Mouse (Mus musculus) intestine, embryonic 16.5 days (tissue): ENCODE results near the gene Nphs1. TPM values are rescaled to one million over a fixed set of nuclear protein-coding genes. Genes with fewer than 3 reads are reported as not detected.

Source experiments
- ATAC-seq: fragments of 200-750 bp; cut with Nextera tagmentation; 2 replicates; pipeline ENCODE4 v1.8.0; 2017; ENCODE audit warnings: moderate TSS enrichment, moderate library complexity
- H3K27ac ChIP-seq: fragments of 300-500 bp; sonication (generic); 2 replicates; pipeline ENCODE4 v1.5.1; 2014; ENCODE audit warnings: mild to moderate bottlenecking, low read length
- H3K27me3 ChIP-seq: fragments of 300-500 bp; sonication (generic); replicated peaks from 2 replicates; pipeline ENCODE4 v1.6.1; 2014; ENCODE audit warnings: low read length, control low read depth, mixed read lengths; ENCODE audit not compliant: control insufficient read depth, insufficient read depth
- H3K36me3 ChIP-seq: fragments of 300-500 bp; sonication (generic); 2 replicates; pipeline ENCODE4 v1.6.1; 2014; ENCODE audit warnings: low read length, control low read depth; ENCODE audit not compliant: control insufficient read depth, insufficient read depth
- H3K4me1 ChIP-seq: fragments of 300-500 bp; sonication (generic); 2 replicates; pipeline ENCODE4 v1.6.1; 2014; ENCODE audit warnings: low read length, control low read depth, mixed read lengths; ENCODE audit not compliant: control insufficient read depth, insufficient read depth
- H3K4me2 ChIP-seq: fragments of 300-500 bp; sonication (generic); 2 replicates; pipeline ENCODE4 v1.6.1; 2014; ENCODE audit warnings: low read depth, low read length, control low read depth
- H3K4me3 ChIP-seq: fragments of 300-500 bp; sonication (generic); 2 replicates; pipeline ENCODE4 v1.5.1; 2014; ENCODE audit warnings: mild to moderate bottlenecking, low read length
- H3K9ac ChIP-seq: fragments of 300-500 bp; sonication (generic); 2 replicates; pipeline ENCODE4 v1.6.1; 2014; ENCODE audit warnings: low read depth, low read length
- H3K9me3 ChIP-seq: fragments of 300-500 bp; sonication (generic); 2 replicates; pipeline ENCODE4 v1.6.1; 2016; ENCODE audit warnings: low read length, control low read depth; ENCODE audit not compliant: control insufficient read depth
- WGBS: fragments of 180-500 bp; shearing (Covaris S2); extraction: QIAGEN DNeasy Blood & Tissue Kit; methylation state at CpG from one replicate; pipeline ENCODE4 v1.1.7; 2014; 5-methylcytosine and 5-hydroxymethylcytosine counted together
- polyA plus RNA-seq: library from polyadenylated mRNA; unstranded; fragments of >200 nt; fragmentation: Nextera tagmentation; extraction: Ambion mirVana; gene quantifications from 2 replicates; pipeline ENCODE4 v1.2.1, GENCODE M21; 2015

The Nphs1 gene
- 0.94 and 1.8 TPM in 2 replicates for polyA plus RNA-seq

- H3K4me1 ChIP-seq = peaks cover 6% of the 10 kb centered on the region; the same call in 1 of the 2 replicates
- peaks cover 87% of the 10 kb centered on the region for H3K27me3 ChIP-seq
- peak within 1 kb of the TSS; percentile 23 for H3K4me3 ChIP-seq
- H3K9me3 ChIP-seq = no peaks in the 10 kb centered on the region
- peak within 1 kb of the TSS; percentile 28 for H3K4me2 ChIP-seq
- peak within 1 kb of the TSS; percentile 10; the same call in 1 of the 2 replicates for H3K9ac ChIP-seq
- H3K27ac ChIP-seq = peak within 1 kb of the TSS; percentile 23; the same call in 1 of the 2 replicates
- 2% methylated on average over 16 of the region's 16 CpGs for WGBS
- H3K36me3 ChIP-seq = no peaks in the 10 kb centered on the region
- peak; percentile 69 for ATAC-seq
These were observed at the start of gene Nphs1, which contains the start of gene Kirrel2 for GRCm38 (mm10) chr7:30457629-30458330. TSS of gene Nphs1 (plus strand) at chr7:30458315. TSS of gene Kirrel2 (minus strand) at chr7:30457690.

- 81% methylated on average over 3 of the region's 3 CpGs for WGBS
- H3K4me2 ChIP-seq = no peak overlapping the region
These were observed 49.5 kb upstream of the Nphs1 start for GRCm38 (mm10) chr7:30408639-30409038.

GRCm38 (mm10) chr7:30409789-30410188, 48.3 kb upstream of the Nphs1 start:
- Histone ChIP-seq H3K27ac (no peak overlapping the region), H3K9ac (no peak overlapping the region), H3K4me2 (no peak overlapping the region), H3K36me3 (no peaks in the 10 kb centered on the region), H3K4me1 (no peaks in the 10 kb centered on the region), H3K27me3 (no peaks in the 10 kb centered on the region), H3K4me3 (no peak overlapping the region), H3K9me3 (no peaks in the 10 kb centered on the region)
- no peak for ATAC-seq
- 48% methylated on average over 2 of the region's 2 CpGs for WGBS

More at GRCm38 (mm10) chr7:30408639-30409038, 49.5 kb upstream of the Nphs1 start:
- H3K9me3 ChIP-seq = no peaks in the 10 kb centered on the region
- H3K27me3 ChIP-seq = no peaks in the 10 kb centered on the region
- no peak overlapping the region for H3K27ac ChIP-seq
- H3K4me1 ChIP-seq = no peaks in the 10 kb centered on the region
- no peaks in the 10 kb centered on the region for H3K36me3 ChIP-seq
- no peak overlapping the region for H3K4me3 ChIP-seq
- ATAC-seq = no peak
- H3K9ac ChIP-seq = no peak overlapping the region

GRCm38 (mm10) chr7:30411023-30411422, 47.1 kb upstream of the Nphs1 start:
- no peak overlapping the region for H3K9ac ChIP-seq
- no peak overlapping the region for H3K4me3 ChIP-seq
- no peak overlapping the region for H3K27ac ChIP-seq
- no peaks in the 10 kb centered on the region for H3K27me3 ChIP-seq
- no peaks in the 10 kb centered on the region for H3K4me1 ChIP-seq
- no peak for ATAC-seq
- H3K9me3 ChIP-seq = no peaks in the 10 kb centered on the region
- WGBS = 82% methylated on average over 3 of the region's 3 CpGs
- H3K4me2 ChIP-seq = no peak overlapping the region
- H3K36me3 ChIP-seq = no peaks in the 10 kb centered on the region

GRCm38 (mm10) chr7:30412735-30413147, 45.4 kb upstream of the Nphs1 start:
- no peak overlapping the region for H3K4me3 ChIP-seq
- no peaks in the 10 kb centered on the region for H3K4me1 ChIP-seq
- no peak overlapping the region for H3K9ac ChIP-seq
- no peaks in the 10 kb centered on the region for H3K36me3 ChIP-seq
- no peak for ATAC-seq
- no peak overlapping the region for H3K27ac ChIP-seq
- no peaks in the 10 kb centered on the region for H3K27me3 ChIP-seq
- no peaks in the 10 kb centered on the region for H3K9me3 ChIP-seq
- 59% methylated on average over 4 of the region's 4 CpGs for WGBS
- no peak overlapping the region for H3K4me2 ChIP-seq

GRCm38 (mm10) chr7:30413596-30413995, 44.5 kb upstream of the Nphs1 start, which contains the start of gene Tyrobp:
TSS of gene Tyrobp (plus strand) at chr7:30413760.
- Histone ChIP-seq H3K9me3 (no peaks in the 10 kb centered on the region), H3K27ac (no peak within 1 kb of the TSS), H3K4me1 (no peaks in the 10 kb centered on the region), H3K27me3 (no peaks in the 10 kb centered on the region), H3K36me3 (no peaks in the 10 kb centered on the region), H3K4me2 (no peak within 1 kb of the TSS), H3K4me3 (no peak within 1 kb of the TSS), H3K9ac (0 out of 2 replicates have a peak within 1 kb of the TSS, but pooled peaks have one; percentile 21)
- ATAC-seq = no peak
- 63% methylated on average over 5 of the region's 5 CpGs for WGBS

- Histone ChIP-seq H3K4me3 (no peak overlapping the region), H3K4me1 (peaks cover 7% of the 10 kb centered on the region; the same call in 1 of the 2 replicates), H3K4me2 (no peak overlapping the region), H3K36me3 (no peaks in the 10 kb centered on the region), H3K9me3 (no peaks in the 10 kb centered on the region), H3K27ac (no peak overlapping the region), H3K9ac (no peak overlapping the region), H3K27me3 (no peaks in the 10 kb centered on the region)
- WGBS = 63% methylated on average over 9 of the region's 9 CpGs
- no peak for ATAC-seq
These were observed 40.3 kb upstream of the Nphs1 start for GRCm38 (mm10) chr7:30417856-30418255.

- Histone ChIP-seq H3K4me2 (no peak within 1 kb of the TSS), H3K36me3 (no peaks in the 10 kb centered on the region), H3K27ac (no peak within 1 kb of the TSS), H3K9ac (no peak within 1 kb of the TSS), H3K9me3 (no peaks in the 10 kb centered on the region), H3K4me3 (no peak within 1 kb of the TSS), H3K27me3 (no peaks in the 10 kb centered on the region), H3K4me1 (peaks cover 9% of the 10 kb centered on the region; the same call in 1 of the 2 replicates)
- 64% methylated on average over 10 of the region's 10 CpGs for WGBS
- no peak for ATAC-seq
These were observed 38.3 kb upstream of the Nphs1 start, which contains the start of gene Hcst for GRCm38 (mm10) chr7:30419561-30420499. TSS of gene Hcst (minus strand) at chr7:30419854.

- H3K36me3 ChIP-seq = peaks cover 1% of the 10 kb centered on the region; the same call in 1 of the 2 replicates
- 76% methylated on average over 3 of the region's 3 CpGs for WGBS
- H3K4me2 ChIP-seq = no peak overlapping the region
- ATAC-seq = no peak
- no peak overlapping the region for H3K9ac ChIP-seq
- no peak overlapping the region for H3K4me3 ChIP-seq
- no peak overlapping the region for H3K27ac ChIP-seq
- H3K9me3 ChIP-seq = no peaks in the 10 kb centered on the region
- H3K4me1 ChIP-seq = peaks cover 9% of the 10 kb centered on the region; the same call in 1 of the 2 replicates
- H3K27me3 ChIP-seq = no peaks in the 10 kb centered on the region
These were observed 37.4 kb upstream of the Nphs1 start for GRCm38 (mm10) chr7:30420673-30421072.
